ENCODE assay signal across 9 mouse cellular contexts in genomic region chr13:10942031-10942655, GRCm38 (mm10).
DNase-seq lines count a peak whose midpoint lies in the region; ATAC-seq lines count a peak whose summit lies in the region.
"Had no signal": no experiment of that assay in that cellular context is flagged by ENCODE, and none has a peak within 500 bp of the region (broad histone marks: within the 10 kb centered on the region; RNA-seq: fewer than 3 reads in every experiment).

No protein-coding gene starts in this region.

- peak; percentile 5 to 42 for DNase-seq in heart, adult 18-20 months
- DNase-seq in cerebellum, postnatal 36 days, result peak; percentile 4 to 5
- DNase-seq in layer of hippocampus, postnatal 10 days (ENCODE audit: low spot score in 2 of 2), result peak; percentile 44 to 54
- DNase-seq in ovary, postnatal 14 days (ENCODE audit: low spot score), result no peak

- no peaks in the 10 kb centered on the region for H3K4me1 ChIP-seq in heart, embryonic 11.5 days (ENCODE audit: control insufficient read depth, insufficient read depth, low read length)
- no peaks in the 10 kb centered on the region for H3K4me1 ChIP-seq in midbrain, embryonic 13.5 days (replicated peaks)
- no peaks in the 10 kb centered on the region for H3K4me1 ChIP-seq in midbrain, embryonic 15.5 days
- no peaks in the 10 kb centered on the region for H3K4me1 ChIP-seq in hindbrain, embryonic 16.5 days (ENCODE audit: control insufficient read depth, insufficient read depth, low read depth, low read length)
- H3K4me1 ChIP-seq: limb, embryonic 12.5 days had no signal

- no peak overlapping the region for H3K4me3 ChIP-seq in heart, embryonic 11.5 days (ENCODE audit: low read depth, low read length)
- no peak overlapping the region for H3K4me3 ChIP-seq in midbrain, embryonic 13.5 days (replicated peaks)
- no peak overlapping the region for H3K4me3 ChIP-seq in midbrain, embryonic 15.5 days
- no peak overlapping the region for H3K4me3 ChIP-seq in hindbrain, embryonic 16.5 days (ENCODE audit: low read length)
- H3K4me3 ChIP-seq: limb, embryonic 12.5 days had no signal

- no peak overlapping the region for H3K27ac ChIP-seq in heart, embryonic 11.5 days (ENCODE audit: low read depth, low read length)
- H3K27ac ChIP-seq in midbrain, embryonic 13.5 days, result no peak overlapping the region
- no peak overlapping the region for H3K27ac ChIP-seq in midbrain, embryonic 15.5 days
- no peak overlapping the region for H3K27ac ChIP-seq in hindbrain, embryonic 16.5 days (ENCODE audit: low read depth, low read length)
- H3K27ac ChIP-seq: limb, embryonic 12.5 days had no signal

- no peak for ATAC-seq in heart, embryonic 11.5 days (replicated peaks; ENCODE audit: insufficient number of reproducible peaks, low FRiP score, low TSS enrichment)
- 0 out of 2 replicates have a peak, but pooled peaks have one; percentile 20 for ATAC-seq in midbrain, embryonic 13.5 days
- no peak for ATAC-seq in midbrain, embryonic 15.5 days (replicated peaks)
- ATAC-seq in hindbrain, embryonic 16.5 days, result no peak

- WGBS in heart, embryonic 11.5 days (ENCODE audit: insufficient replicate concordance), result 55% methylated on average over 4 of the region's 4 CpGs
- WGBS in midbrain, embryonic 13.5 days, result 46% methylated on average over 4 of the region's 4 CpGs
- 50% methylated on average over 4 of the region's 4 CpGs for WGBS in midbrain, embryonic 15.5 days
- 49% methylated on average over 4 of the region's 4 CpGs for WGBS in hindbrain, embryonic 16.5 days

- H3K36me3 ChIP-seq in heart, embryonic 11.5 days (ENCODE audit: control insufficient read depth, insufficient read depth, low read length), result no peaks in the 10 kb centered on the region
- H3K36me3 ChIP-seq in midbrain, embryonic 13.5 days, result no peaks in the 10 kb centered on the region
- no peaks in the 10 kb centered on the region for H3K36me3 ChIP-seq in midbrain, embryonic 15.5 days (replicated peaks)
- H3K36me3 ChIP-seq in hindbrain, embryonic 16.5 days (ENCODE audit: control insufficient read depth, insufficient read depth, low read length), result no peaks in the 10 kb centered on the region
- H3K36me3 ChIP-seq: limb, embryonic 12.5 days had no signal

- no peak overlapping the region for H3K9ac ChIP-seq in heart, embryonic 11.5 days (ENCODE audit: low read depth, low read length)
- H3K9ac ChIP-seq in midbrain, embryonic 13.5 days (replicated peaks), result no peak overlapping the region
- H3K9ac ChIP-seq in midbrain, embryonic 15.5 days, result no peak overlapping the region
- no peak overlapping the region for H3K9ac ChIP-seq in hindbrain, embryonic 16.5 days (ENCODE audit: low read depth, low read length)
- H3K9ac ChIP-seq: limb, embryonic 12.5 days had no signal

- no peaks in the 10 kb centered on the region for H3K27me3 ChIP-seq in heart, embryonic 11.5 days (ENCODE audit: control insufficient read depth, insufficient read depth, low read length)
- H3K27me3 ChIP-seq in midbrain, embryonic 13.5 days, result no peaks in the 10 kb centered on the region
- no peaks in the 10 kb centered on the region for H3K27me3 ChIP-seq in midbrain, embryonic 15.5 days (replicated peaks)
- H3K27me3 ChIP-seq in hindbrain, embryonic 16.5 days (replicated peaks; ENCODE audit: control insufficient read depth, insufficient read depth, low read length), result no peaks in the 10 kb centered on the region
- H3K27me3 ChIP-seq: limb, embryonic 12.5 days had no signal

- H3K4me2 ChIP-seq in heart, embryonic 11.5 days, result no peak overlapping the region
- H3K4me2 ChIP-seq in midbrain, embryonic 13.5 days (replicated peaks), result no peak overlapping the region
- no peak overlapping the region for H3K4me2 ChIP-seq in midbrain, embryonic 15.5 days
- H3K4me2 ChIP-seq in hindbrain, embryonic 16.5 days (ENCODE audit: low read length), result no peak overlapping the region
- H3K4me2 ChIP-seq: limb, embryonic 12.5 days had no signal

- H3K9me3 ChIP-seq in heart, embryonic 11.5 days (replicated peaks; ENCODE audit: control insufficient read depth, low read length), result no peaks in the 10 kb centered on the region
- H3K9me3 ChIP-seq in midbrain, embryonic 13.5 days, result no peaks in the 10 kb centered on the region
- no peaks in the 10 kb centered on the region for H3K9me3 ChIP-seq in midbrain, embryonic 15.5 days
- H3K9me3 ChIP-seq in hindbrain, embryonic 16.5 days (ENCODE audit: control insufficient read depth, low read length), result 0 out of 2 replicates have a peak, but pooled peaks cover 2% of the 10 kb centered on the region
- H3K9me3 ChIP-seq: limb, embryonic 12.5 days had no signal
